Mouse (Mus musculus) lung, embryonic 14.5 days (tissue): ENCODE data around the gene Mrps5. TPM values are rescaled to one million over a fixed set of nuclear protein-coding genes. Genes with fewer than 3 reads are reported as not detected.

ENCODE experiments used
- ATAC-seq: fragments of 200-750 bp; cut with Nextera tagmentation; 2 replicates; pipeline ENCODE4 v1.8.0; 2017; ENCODE audit warnings: mild to moderate bottlenecking, moderate TSS enrichment, moderate library complexity; ENCODE audit not compliant: insufficient read depth
- DNase-seq: peaks from one replicate; pipeline ENCODE4 v3.0.0-alpha.2; 2015
- H3K27ac ChIP-seq: fragments of 300-500 bp; sonication (generic); 2 replicates; pipeline ENCODE4 v1.5.1; 2014; ENCODE audit warnings: low read depth, mild to moderate bottlenecking, moderate library complexity
- H3K27me3 ChIP-seq: fragments of 300-500 bp; sonication (generic); 2 replicates; pipeline ENCODE4 v1.6.1; 2014; ENCODE audit warnings: low read length, control low read depth; ENCODE audit not compliant: insufficient read depth
- H3K36me3 ChIP-seq: fragments of 300-500 bp; sonication (generic); 2 replicates; pipeline ENCODE4 v1.6.1; 2014; ENCODE audit warnings: control low read depth; ENCODE audit not compliant: insufficient read depth
- H3K4me1 ChIP-seq: fragments of 300-500 bp; sonication (generic); 2 replicates; pipeline ENCODE4 v1.6.1; 2014; ENCODE audit warnings: antibody characterized with exemption, control low read depth; ENCODE audit not compliant: insufficient read depth
- H3K4me2 ChIP-seq: fragments of 300-500 bp; sonication (generic); 2 replicates; pipeline ENCODE4 v1.6.1; 2014; ENCODE audit warnings: mild to moderate bottlenecking
- H3K4me3 ChIP-seq: fragments of 300-500 bp; sonication (generic); 2 replicates; pipeline ENCODE4 v1.5.1; 2014; ENCODE audit warnings: low read depth, low read length
- H3K9ac ChIP-seq: fragments of 300-500 bp; sonication (generic); 2 replicates; pipeline ENCODE4 v1.6.1; 2014
- H3K9me3 ChIP-seq: fragments of 300-500 bp; sonication (generic); 2 replicates; pipeline ENCODE4 v1.6.1; 2016; ENCODE audit warnings: low read depth, low read length, control low read depth
- CTCF ChIP-seq: IDR thresholded peaks from 2 replicates; pipeline ENCODE4 v1.5.1; 2016; ENCODE audit warnings: antibody characterized with exemption, low read depth
- WGBS: fragments of 180-500 bp; shearing (Covaris S2); extraction: QIAGEN DNeasy Blood & Tissue Kit; methylation state at CpG from one replicate; pipeline ENCODE4 v1.1.7; 2014; 5-methylcytosine and 5-hydroxymethylcytosine counted together
- polyA plus RNA-seq: library from polyadenylated mRNA; unstranded; fragments of >200 nt; fragmentation: Nextera tagmentation; extraction: Ambion mirVana; gene quantifications from 2 replicates; pipeline ENCODE4 v1.2.1, GENCODE M21; 2014

Gene Mrps5
- polyA plus RNA-seq, 1 experiment from 2014 or later, result 127 TPM

- no peak for TF ChIP-seq CTCF
- Histone ChIP-seq H3K36me3 (no peaks in the 10 kb centered on the region), H3K9me3 (no peaks in the 10 kb centered on the region), H3K27ac (no peak overlapping the region), H3K4me2 (no peak overlapping the region), H3K4me1 (no peaks in the 10 kb centered on the region), H3K27me3 (no peaks in the 10 kb centered on the region), H3K4me3 (no peak overlapping the region), H3K9ac (no peak overlapping the region)
- no peak for ATAC-seq
- 55% methylated on average over 1 of the region's 1 CpGs for WGBS
- DNase-seq, result no peak
Measured at GRCm38 (mm10) chr2:127550446-127550845, 36.6 kb upstream of the Mrps5 start.

GRCm38 (mm10) chr2:127551078-127551477 is 35.9 kb upstream of the Mrps5 start:
- Histone ChIP-seq H3K36me3 (no peaks in the 10 kb centered on the region), H3K9ac (no peak overlapping the region), H3K9me3 (no peaks in the 10 kb centered on the region), H3K4me1 (no peaks in the 10 kb centered on the region), H3K27ac (no peak overlapping the region), H3K4me2 (no peak overlapping the region), H3K27me3 (no peaks in the 10 kb centered on the region), H3K4me3 (no peak overlapping the region)
- WGBS, result 50% methylated on average over 5 of the region's 5 CpGs
- peak; percentile 61 for TF ChIP-seq CTCF
- ATAC-seq (no peak), DNase-seq (peak; percentile 44)

GRCm38 (mm10) chr2:127559070-127559966 is 27.7 kb upstream of the Mrps5 start:
- H3K27me3 ChIP-seq, result no peaks in the 10 kb centered on the region; the same call in 1 of the 2 replicates
- H3K4me2 ChIP-seq, result peak overlapping the region; percentile 44
- H3K9me3 ChIP-seq, result no peaks in the 10 kb centered on the region
- H3K4me3 ChIP-seq, result peak overlapping the region; percentile 2; the same call in 1 of the 2 replicates
- WGBS, result 15% methylated on average over 18 of the region's 18 CpGs
- H3K27ac ChIP-seq, result no peak overlapping the region
- DNase-seq (peak; percentile 98), ATAC-seq (peak; percentile 100)
- peak; percentile 88 for TF ChIP-seq CTCF
- H3K9ac ChIP-seq, result no peak overlapping the region
- H3K36me3 ChIP-seq, result no peaks in the 10 kb centered on the region
- H3K4me1 ChIP-seq, result no peaks in the 10 kb centered on the region

GRCm38 (mm10) chr2:127573322-127573721 is 13.7 kb upstream of the Mrps5 start:
- Histone ChIP-seq H3K9ac (no peak overlapping the region), H3K27me3 (no peaks in the 10 kb centered on the region), H3K9me3 (peaks cover 4% of the 10 kb centered on the region; the same call in 1 of the 2 replicates), H3K4me1 (no peaks in the 10 kb centered on the region), H3K4me3 (no peak overlapping the region), H3K27ac (no peak overlapping the region), H3K4me2 (no peak overlapping the region), H3K36me3 (peaks cover 10% of the 10 kb centered on the region; the same call in 1 of the 2 replicates)
- no peak for TF ChIP-seq CTCF
- DNase-seq, result no peak
- ATAC-seq, result no peak
- 43% methylated on average over 1 of the region's 1 CpGs for WGBS

- Histone ChIP-seq H3K4me2 (peak overlapping the region; percentile 78), H3K9ac (peak overlapping the region; percentile 55)
- under 1% methylated on average over 24 of the region's 24 CpGs for WGBS
Measured at GRCm38 (mm10) chr2:127584436-127584858, 2.6 kb upstream of the Mrps5 start.

GRCm38 (mm10) chr2:127587514-127587844 is 457 bp downstream of the Mrps5 start:
- no peak for TF ChIP-seq CTCF
- no peaks in the 10 kb centered on the region for H3K27me3 ChIP-seq
- DNase-seq (no peak), ATAC-seq (peak; percentile 22)
- H3K4me3 ChIP-seq, result peak overlapping the region; percentile 94
- peak overlapping the region; percentile 72 for H3K9ac ChIP-seq
- H3K9me3 ChIP-seq, result no peaks in the 10 kb centered on the region
- peaks cover 6% of the 10 kb centered on the region; the same call in 1 of the 2 replicates for H3K4me1 ChIP-seq
- H3K4me2 ChIP-seq, result peak overlapping the region; percentile 84
- WGBS, result under 1% methylated on average over 22 of the region's 22 CpGs
- peak overlapping the region; percentile 81 for H3K27ac ChIP-seq
- H3K36me3 ChIP-seq, result peaks cover 14% of the 10 kb centered on the region; the same call in 1 of the 2 replicates

More at GRCm38 (mm10) chr2:127584436-127584858, 2.6 kb upstream of the Mrps5 start:
- Histone ChIP-seq H3K4me3 (peak overlapping the region; percentile 51), H3K27me3 (no peaks in the 10 kb centered on the region), H3K4me1 (peaks cover 6% of the 10 kb centered on the region; the same call in 1 of the 2 replicates), H3K9me3 (no peaks in the 10 kb centered on the region), H3K27ac (no peak overlapping the region), H3K36me3 (no peaks in the 10 kb centered on the region)
- TF ChIP-seq CTCF, result peak; percentile 20; the same call in 1 of the 2 replicates
- peak; percentile 96 for DNase-seq
- peak; percentile 87 for ATAC-seq

GRCm38 (mm10) chr2:127588897-127589296 is 1.9 kb downstream of the Mrps5 start:
- Histone ChIP-seq H3K36me3 (peaks cover 25% of the 10 kb centered on the region), H3K4me3 (no peak overlapping the region), H3K4me1 (peaks cover 6% of the 10 kb centered on the region; the same call in 1 of the 2 replicates), H3K4me2 (no peak overlapping the region; the same call in 1 of the 2 replicates), H3K27me3 (no peaks in the 10 kb centered on the region), H3K27ac (no peak overlapping the region), H3K9me3 (no peaks in the 10 kb centered on the region), H3K9ac (no peak overlapping the region)
- 92% methylated on average over 9 of the region's 9 CpGs for WGBS
- no peak for ATAC-seq
- no peak for DNase-seq
- no peak for TF ChIP-seq CTCF
